14 mouse cellular contexts compared by ENCODE assay signal in genomic region chr1:51539634-51540033, GRCm38 (mm10).
DNase-seq lines count a peak whose midpoint lies in the region; ATAC-seq and TF ChIP-seq lines count a peak whose summit lies in the region.
"Had no signal": no experiment of that assay in that cellular context is flagged by ENCODE, and none has a peak within 500 bp of the region (broad histone marks: within the 10 kb centered on the region; RNA-seq: fewer than 3 reads in every experiment).

No protein-coding gene starts in this region.

- no peaks in the 10 kb centered on the region for H3K9me3 ChIP-seq in heart, embryonic 11.5 days (replicated peaks; ENCODE audit: control insufficient read depth, low read length)
- no peaks in the 10 kb centered on the region for H3K9me3 ChIP-seq in kidney, postnatal 0 days (replicated peaks; ENCODE audit: low read length)
- H3K9me3 ChIP-seq in MEL (replicated peaks; ENCODE audit: insufficient read depth, low read length): no peaks in the 10 kb centered on the region
- H3K9me3 ChIP-seq: G1E; limb, embryonic 13.5 days; lung, embryonic 15.5 days; midbrain, embryonic 15.5 days; neural tube, embryonic 15.5 days had no signal

- H3K4me3 ChIP-seq in heart, adult 2 months: no peak overlapping the region
- H3K4me3 ChIP-seq in heart, embryonic 11.5 days (ENCODE audit: low read depth, low read length): no peak overlapping the region
- H3K4me3 ChIP-seq in kidney, postnatal 0 days (replicated peaks; ENCODE audit: low read depth, low read length): no peak overlapping the region
- no peak overlapping the region for H3K4me3 ChIP-seq in MEL (ENCODE audit: control insufficient read depth in 1 of 2, insufficient read depth in 1 of 2, low read depth in 2 of 2, low read length in 2 of 2)
- H3K4me3 ChIP-seq: limb, embryonic 13.5 days; lung, embryonic 15.5 days; midbrain, embryonic 15.5 days; neural tube, embryonic 15.5 days had no signal

- H3K27ac ChIP-seq in heart, adult 2 months: no peak overlapping the region
- no peak overlapping the region for H3K27ac ChIP-seq in heart, embryonic 11.5 days (ENCODE audit: low read depth, low read length)
- H3K27ac ChIP-seq in kidney, postnatal 0 days: peak overlapping the region; percentile 47; the same call in 1 of the 2 replicates
- no peak overlapping the region for H3K27ac ChIP-seq in MEL (ENCODE audit: control insufficient read depth, low read depth, low read length)
- H3K27ac ChIP-seq: limb, embryonic 13.5 days; lung, embryonic 15.5 days; midbrain, embryonic 15.5 days; neural tube, embryonic 15.5 days had no signal

- no peak for TF ChIP-seq EP300 in heart, adult 2 months (IDR thresholded peaks at IDR 0.05; ENCODE audit: insufficient read depth, low read depth, low read length)
- TF ChIP-seq EP300 in MEL (IDR thresholded peaks at IDR 0.05; ENCODE audit: low read depth in 1 of 2, low read length in 2 of 2): no peak

- TF ChIP-seq RAD21 in MEL (IDR thresholded peaks at IDR 0.05; ENCODE audit: low read depth, low read length): no peak

- no peaks in the 10 kb centered on the region for H3K79me2 ChIP-seq in heart, adult 2 months (replicated peaks; ENCODE audit: control insufficient read depth, insufficient read depth, low read length)
- H3K79me2 ChIP-seq in MEL (ENCODE audit: control insufficient read depth, insufficient read depth, low read length, poor library complexity): no peaks in the 10 kb centered on the region

- H3K4me2 ChIP-seq in heart, embryonic 11.5 days: no peak overlapping the region
- H3K4me2 ChIP-seq in kidney, postnatal 0 days (ENCODE audit: low read length): no peak overlapping the region
- H3K4me2 ChIP-seq: limb, embryonic 13.5 days; lung, embryonic 15.5 days; midbrain, embryonic 15.5 days; neural tube, embryonic 15.5 days had no signal

- no peaks in the 10 kb centered on the region for H3K36me3 ChIP-seq in heart, adult 2 months (ENCODE audit: control insufficient read depth, insufficient read depth, low read length)
- no peaks in the 10 kb centered on the region for H3K36me3 ChIP-seq in heart, embryonic 11.5 days (ENCODE audit: control insufficient read depth, insufficient read depth, low read length)
- no peaks in the 10 kb centered on the region for H3K36me3 ChIP-seq in kidney, postnatal 0 days (ENCODE audit: insufficient read depth, low read length)
- H3K36me3 ChIP-seq in MEL (ENCODE audit: control insufficient read depth in 1 of 2, insufficient read depth in 2 of 2, low read length in 2 of 2): no peaks in the 10 kb centered on the region
- H3K36me3 ChIP-seq: G1E; limb, embryonic 13.5 days; lung, embryonic 15.5 days; midbrain, embryonic 15.5 days; neural tube, embryonic 15.5 days had no signal

- ATAC-seq in heart, embryonic 11.5 days (replicated peaks; ENCODE audit: insufficient number of reproducible peaks, low FRiP score, low TSS enrichment): no peak
- peak; percentile 36; the same call in 1 of the 2 replicates for ATAC-seq in kidney, postnatal 0 days (replicated peaks; ENCODE audit: low FRiP score, low read depth)
- ATAC-seq in megakaryocyte, adult 5-6 weeks (ENCODE audit: poor library complexity, severe bottlenecking): peak; percentile 93
- ATAC-seq: midbrain, embryonic 15.5 days had no signal

- TF ChIP-seq POLR2A in heart, adult 2 months (IDR thresholded peaks at IDR 0.05; ENCODE audit: insufficient read depth, low read depth, low read length): no peak
- TF ChIP-seq POLR2A in MEL (IDR thresholded peaks at IDR 0.05; ENCODE audit: control insufficient read depth in 1 of 2, insufficient read depth in 1 of 2, low read depth in 1 of 2, low read length in 2 of 2, poor library complexity in 1 of 2): no peak

- 50% methylated on average over 4 of the region's 4 CpGs for WGBS in heart, adult 2 months
- 64% methylated on average over 4 of the region's 4 CpGs for WGBS in heart, embryonic 11.5 days (ENCODE audit: insufficient replicate concordance)
- WGBS in kidney, postnatal 0 days: 60% methylated on average over 4 of the region's 4 CpGs

- no peak for TF ChIP-seq CTCF in heart, adult 2 months (IDR thresholded peaks at IDR 0.05)
- no peak for TF ChIP-seq CTCF in kidney, postnatal 0 days (IDR thresholded peaks at IDR 0.05; ENCODE audit: low read depth)
- TF ChIP-seq CTCF in MEL (IDR thresholded peaks at IDR 0.05 in 2 of 3, conservative IDR thresholded peaks at IDR 0.05 in 1 of 3; ENCODE audit: control insufficient read depth in 1 of 3, insufficient read depth in 1 of 3, low read depth in 2 of 3, low read length in 3 of 3, poor library complexity in 1 of 3, severe bottlenecking in 1 of 3): no peak

- H3K4me1 ChIP-seq in heart, adult 2 months (ENCODE audit: control insufficient read depth, insufficient read depth, low read length): no peaks in the 10 kb centered on the region
- H3K4me1 ChIP-seq in heart, embryonic 11.5 days (ENCODE audit: control insufficient read depth, insufficient read depth, low read length): no peaks in the 10 kb centered on the region
- H3K4me1 ChIP-seq in kidney, postnatal 0 days (replicated peaks; ENCODE audit: insufficient read depth, low read length): no peaks in the 10 kb centered on the region
- H3K4me1 ChIP-seq in MEL (ENCODE audit: control insufficient read depth in 1 of 2, insufficient read depth in 2 of 2, low read length in 2 of 2): no peaks in the 10 kb centered on the region
- H3K4me1 ChIP-seq: limb, embryonic 13.5 days; midbrain, embryonic 15.5 days; neural tube, embryonic 15.5 days had no signal

- intact Hi-C loops in heart, adult 2 months (cut with DNase I): no loop called here

- H3K9ac ChIP-seq in heart, adult 2 months (ENCODE audit: low read depth, low read length): no peak overlapping the region
- no peak overlapping the region for H3K9ac ChIP-seq in heart, embryonic 11.5 days (ENCODE audit: low read depth, low read length)
- no peak overlapping the region for H3K9ac ChIP-seq in kidney, postnatal 0 days (ENCODE audit: low read depth, low read length)
- H3K9ac ChIP-seq in MEL (ENCODE audit: control insufficient read depth, low read depth, low read length, poor library complexity, severe bottlenecking): no peak overlapping the region
- H3K9ac ChIP-seq: limb, embryonic 13.5 days; lung, embryonic 15.5 days; midbrain, embryonic 15.5 days; neural tube, embryonic 15.5 days had no signal

- peak; percentile 18 to 21 for DNase-seq in heart, adult 2 months
- peak; percentile 89 for DNase-seq in kidney, postnatal 0 days (ENCODE audit: low spot score)
- no peak for DNase-seq in kidney, adult 9 months
- peak; percentile 24 for DNase-seq in MEL (ENCODE audit: low read depth, low spot score)
- DNase-seq in adrenal gland, postnatal 10 days: no peak
- DNase-seq in right cerebral cortex, postnatal 4 days: no peak
- DNase-seq: layer of hippocampus, postnatal 36 days had no signal

- H3K27me3 ChIP-seq in heart, adult 2 months (ENCODE audit: control insufficient read depth, insufficient read depth, low read length): no peaks in the 10 kb centered on the region
- no peaks in the 10 kb centered on the region for H3K27me3 ChIP-seq in heart, embryonic 11.5 days (ENCODE audit: control insufficient read depth, insufficient read depth, low read length)
- H3K27me3 ChIP-seq in kidney, postnatal 0 days (ENCODE audit: insufficient read depth, low read length): no peaks in the 10 kb centered on the region
- H3K27me3 ChIP-seq in MEL (ENCODE audit: control insufficient read depth in 1 of 2, insufficient read depth in 2 of 2, low read length in 2 of 2): no peaks in the 10 kb centered on the region
- H3K27me3 ChIP-seq: limb, embryonic 13.5 days; lung, embryonic 15.5 days; midbrain, embryonic 15.5 days; neural tube, embryonic 15.5 days had no signal

TF ChIP-seq in MEL, 35 proteins besides CTCF, POLR2A, EP300 and RAD21:
- TF ChIP-seq ZC3H11A (IDR thresholded peaks at IDR 0.05; ENCODE audit: low read depth, low read length) (no peak), UBTF (IDR thresholded peaks at IDR 0.05; ENCODE audit: borderline replicate concordance, insufficient read depth, low read depth, low read length) (no peak), JUND (IDR thresholded peaks at IDR 0.05; ENCODE audit: low read depth, low read length) (no peak), E2F4 (IDR thresholded peaks at IDR 0.05; ENCODE audit: borderline replicate concordance, low read depth, low read length) (no peak), TCF12 (IDR thresholded peaks at IDR 0.05; ENCODE audit: low read depth, low read length) (no peak), MAX (IDR thresholded peaks at IDR 0.05; ENCODE audit: low read length) (no peak), TBP (IDR thresholded peaks at IDR 0.05; ENCODE audit: low read depth, low read length) (no peak), USF1 (IDR thresholded peaks at IDR 0.05; ENCODE audit: low read depth, low read length) (no peak), ELF1 (IDR thresholded peaks at IDR 0.05; ENCODE audit: low read depth, low read length) (no peak), POLR2AphosphoS2 (IDR thresholded peaks at IDR 0.05; ENCODE audit: low read length) (no peak)
TF ChIP-seq in MEL: peak in this region for 0.

Comparison
In these comparisons a context has a peak if more than half of its experiments do, and no peak if none do; other contexts are left out.
1. DNase-seq: peak in heart, adult 2 months (2 of 2), kidney, postnatal 0 days (single experiment) and MEL (single experiment); none in kidney, adult 9 months (single experiment), adrenal gland, postnatal 10 days (single experiment) and right cerebral cortex, postnatal 4 days (single experiment).